Mouse (Mus musculus) ES-Bruce4 (cell line): ENCODE data around the gene Ugt1a6a.

Experiments used
- CTCF ChIP-seq: IDR thresholded peaks from one replicate; pipeline ENCODE4 v1.8.1; 2011; ENCODE audit warnings: low read depth, low read length
- EP300 ChIP-seq: IDR thresholded peaks from 2 replicates; pipeline ENCODE4 v1.6.1; 2011; ENCODE audit warnings: low read depth, low read length; ENCODE audit not compliant: insufficient read depth
- POLR2A ChIP-seq: IDR thresholded peaks from one replicate; pipeline ENCODE4 v1.8.1; 2011; ENCODE audit warnings: low read length; ENCODE audit not compliant: insufficient read depth

GRCm38 (mm10) chr1:88263778-88264177 lies 129.2 kb downstream of the Ugt1a6a start:
- TF ChIP-seq CTCF (no peak), EP300 (no peak), POLR2A (no peak)
